Mouse (Mus musculus): ENCODE measurements at regions not wholly inside any gene's neighbourhood (a gene's known extent, or its start where the extent isn't known, plus 50 kb on each side); places are given as distances from the start of the nearest gene placed in this dataset.

GRCm38 (mm10) chr6:93445568-93445967 lies 502.3 kb upstream of the Adamts9 start:
- 41% methylated on average over 16 of the region's 16 CpGs for WGBS
- no peak overlapping the region for H3K27ac ChIP-seq (ENCODE audit: insufficient read depth, low read length)
- no peak for DNase-seq
- H3K27me3 ChIP-seq (ENCODE audit: control insufficient read depth, insufficient read depth, low read length): no peaks in the 10 kb centered on the region
- no peak overlapping the region for H3K4me3 ChIP-seq (replicated peaks; ENCODE audit: insufficient read depth, low read depth, low read length)
- no peaks in the 10 kb centered on the region for H3K4me1 ChIP-seq (ENCODE audit: control insufficient read depth, insufficient read depth, low read length)
- TF ChIP-seq POLR2A (IDR thresholded peaks at IDR 0.05; ENCODE audit: borderline replicate concordance, insufficient read depth, low read length): no peak
- TF ChIP-seq CTCF (IDR thresholded peaks at IDR 0.05; ENCODE audit: borderline replicate concordance, insufficient read depth, low read depth, low read length): no peak

- H3K4me1 ChIP-seq (ENCODE audit: control insufficient read depth, insufficient read depth, low read length): no peaks in the 10 kb centered on the region
- H3K27me3 ChIP-seq (ENCODE audit: control insufficient read depth, insufficient read depth, low read length): no peaks in the 10 kb centered on the region
- TF ChIP-seq POLR2A (IDR thresholded peaks at IDR 0.05; ENCODE audit: borderline replicate concordance, insufficient read depth, low read length) (no peak), CTCF (IDR thresholded peaks at IDR 0.05; ENCODE audit: borderline replicate concordance, insufficient read depth, low read depth, low read length) (no peak)
- H3K27ac ChIP-seq (ENCODE audit: insufficient read depth, low read length): no peak overlapping the region
- 64% methylated on average over 5 of the region's 5 CpGs for WGBS
- DNase-seq: no peak
- H3K4me3 ChIP-seq (replicated peaks; ENCODE audit: insufficient read depth, low read depth, low read length): no peak overlapping the region
Observed at GRCm38 (mm10) chr6:93445124-93445523, 501.8 kb upstream of the Adamts9 start.

GRCm38 (mm10) chr6:93443766-93444557 lies 500.7 kb upstream of the Adamts9 start:
- TF ChIP-seq POLR2A (IDR thresholded peaks at IDR 0.05; ENCODE audit: borderline replicate concordance, insufficient read depth, low read length): no peak
- no peak for TF ChIP-seq CTCF (IDR thresholded peaks at IDR 0.05; ENCODE audit: borderline replicate concordance, insufficient read depth, low read depth, low read length)
- 52% methylated on average over 11 of the region's 11 CpGs for WGBS
- no peak overlapping the region for H3K27ac ChIP-seq (ENCODE audit: insufficient read depth, low read length)

GRCm38 (mm10) chr6:93433446-93433845 lies 490.2 kb upstream of the Adamts9 start:
- H3K27ac ChIP-seq (ENCODE audit: insufficient read depth, low read length): no peak overlapping the region
- no peak for TF ChIP-seq CTCF (IDR thresholded peaks at IDR 0.05; ENCODE audit: borderline replicate concordance, insufficient read depth, low read depth, low read length)
- TF ChIP-seq POLR2A (IDR thresholded peaks at IDR 0.05; ENCODE audit: borderline replicate concordance, insufficient read depth, low read length): no peak
- 84% methylated on average over 1 of the region's 1 CpGs for WGBS
- DNase-seq: no peak
- no peaks in the 10 kb centered on the region for H3K4me1 ChIP-seq (ENCODE audit: control insufficient read depth, insufficient read depth, low read length)
- no peaks in the 10 kb centered on the region for H3K27me3 ChIP-seq (ENCODE audit: control insufficient read depth, insufficient read depth, low read length)
- H3K4me3 ChIP-seq (replicated peaks; ENCODE audit: insufficient read depth, low read depth, low read length): no peak overlapping the region

More at GRCm38 (mm10) chr6:93443766-93444557, 500.7 kb upstream of the Adamts9 start:
- Histone ChIP-seq H3K4me1 (ENCODE audit: control insufficient read depth, insufficient read depth, low read length) (no peaks in the 10 kb centered on the region), H3K4me3 (replicated peaks; ENCODE audit: insufficient read depth, low read depth, low read length) (no peak overlapping the region), H3K27me3 (ENCODE audit: control insufficient read depth, insufficient read depth, low read length) (no peaks in the 10 kb centered on the region)
- DNase-seq: no peak

- 58% methylated on average over 1 of the region's 1 CpGs for WGBS
- Histone ChIP-seq H3K4me3 (replicated peaks; ENCODE audit: insufficient read depth, low read depth, low read length) (no peak overlapping the region), H3K4me1 (ENCODE audit: control insufficient read depth, insufficient read depth, low read length) (no peaks in the 10 kb centered on the region), H3K27ac (ENCODE audit: insufficient read depth, low read length) (no peak overlapping the region), H3K27me3 (ENCODE audit: control insufficient read depth, insufficient read depth, low read length) (no peaks in the 10 kb centered on the region)
- DNase-seq: no peak
- TF ChIP-seq CTCF (IDR thresholded peaks at IDR 0.05; ENCODE audit: borderline replicate concordance, insufficient read depth, low read depth, low read length) (no peak), POLR2A (IDR thresholded peaks at IDR 0.05; ENCODE audit: borderline replicate concordance, insufficient read depth, low read length) (no peak)
Observed at GRCm38 (mm10) chr6:93426141-93426540, 482.8 kb upstream of the Adamts9 start.

- Histone ChIP-seq H3K27ac (ENCODE audit: insufficient read depth, low read length) (no peak overlapping the region), H3K4me3 (replicated peaks; ENCODE audit: insufficient read depth, low read depth, low read length) (no peak overlapping the region), H3K4me1 (ENCODE audit: control insufficient read depth, insufficient read depth, low read length) (no peaks in the 10 kb centered on the region), H3K27me3 (ENCODE audit: control insufficient read depth, insufficient read depth, low read length) (no peaks in the 10 kb centered on the region)
- TF ChIP-seq POLR2A (IDR thresholded peaks at IDR 0.05; ENCODE audit: borderline replicate concordance, insufficient read depth, low read length) (no peak), CTCF (IDR thresholded peaks at IDR 0.05; ENCODE audit: borderline replicate concordance, insufficient read depth, low read depth, low read length) (no peak)
- 71% methylated on average over 3 of the region's 3 CpGs for WGBS
- no peak for DNase-seq
Observed at GRCm38 (mm10) chr6:93422906-93423305, 479.6 kb upstream of the Adamts9 start.

- Histone ChIP-seq H3K4me1 (ENCODE audit: control insufficient read depth, insufficient read depth, low read length) (no peaks in the 10 kb centered on the region), H3K4me3 (replicated peaks; ENCODE audit: insufficient read depth, low read depth, low read length) (no peak overlapping the region), H3K27ac (ENCODE audit: insufficient read depth, low read length) (no peak overlapping the region), H3K27me3 (ENCODE audit: control insufficient read depth, insufficient read depth, low read length) (no peaks in the 10 kb centered on the region)
- no peak for DNase-seq
- TF ChIP-seq POLR2A (IDR thresholded peaks at IDR 0.05; ENCODE audit: borderline replicate concordance, insufficient read depth, low read length) (no peak), CTCF (IDR thresholded peaks at IDR 0.05; ENCODE audit: borderline replicate concordance, insufficient read depth, low read depth, low read length) (no peak)
- 86% methylated on average over 4 of the region's 4 CpGs for WGBS
Observed at GRCm38 (mm10) chr6:93422253-93422652, 479.0 kb upstream of the Adamts9 start.

- DNase-seq: no peak
- 90% methylated on average over 6 of the region's 6 CpGs for WGBS
- no peak overlapping the region for H3K4me3 ChIP-seq (replicated peaks; ENCODE audit: insufficient read depth, low read depth, low read length)
- H3K4me1 ChIP-seq (ENCODE audit: control insufficient read depth, insufficient read depth, low read length): no peaks in the 10 kb centered on the region
- H3K27me3 ChIP-seq (ENCODE audit: control insufficient read depth, insufficient read depth, low read length): no peaks in the 10 kb centered on the region
- TF ChIP-seq CTCF (IDR thresholded peaks at IDR 0.05; ENCODE audit: borderline replicate concordance, insufficient read depth, low read depth, low read length) (no peak), POLR2A (IDR thresholded peaks at IDR 0.05; ENCODE audit: borderline replicate concordance, insufficient read depth, low read length) (no peak)
- no peak overlapping the region for H3K27ac ChIP-seq (ENCODE audit: insufficient read depth, low read length)
Observed at GRCm38 (mm10) chr6:93417625-93418024, 474.3 kb upstream of the Adamts9 start.

All from cerebellum, adult 2 months (tissue).